Mouse (Mus musculus) layer of hippocampus, adult 6 months (tissue): ENCODE results near the gene B4galt5. TPM values are rescaled to one million over a fixed set of nuclear protein-coding genes. Genes with fewer than 3 reads are reported as not detected.

ENCODE experiments used
- long read RNA-seq, 2 experiments: library from polyadenylated mRNA; unstranded; transcript quantifications; one replicate each; pipeline ENCODE4 v2.0.0; 2019 to 2020
- polyA plus RNA-seq: library from polyadenylated mRNA; unstranded; fragments of <200 nt; fragmentation: Nextera tagmentation; gene quantifications from 2 replicates; pipeline ENCODE4 v1.2.3, GENCODE M21; 2021

The B4galt5 gene
- polyA plus RNA-seq: 3.1 and 4.1 TPM in 2 replicates
- long read RNA-seq, experiment 1, partial matches to known transcripts: 0 of 8 reads
- long read RNA-seq, experiment 1, other reads (novel, unspliced or antisense): 8 of 8 reads
- long read RNA-seq, experiment 2, partial matches to known transcripts: 0 of 11 reads
- long read RNA-seq, experiment 2, other reads (novel, unspliced or antisense): 11 of 11 reads

GRCm38 (mm10) chr2:167348376-167349282 is at the start of gene B4galt5:
Gene B4galt5, minus strand, starts transcription at chr2:167349183.

Other genes with a start within 250 kb of the B4galt5 start
- gene Kcnb1, start 159.0 kb downstream of the B4galt5 start, polyA plus RNA-seq: 7.4 and 7.9 TPM in 2 replicates
- 0.87 and 1.4 TPM in 2 replicates for gene Ptgis, start 108.6 kb downstream of the B4galt5 start, polyA plus RNA-seq
- 6.3 and 7.4 TPM in 2 replicates for gene Slc9a8, start 72.5 kb upstream of the B4galt5 start, polyA plus RNA-seq
- 71.2 and 78.8 TPM in 2 replicates for gene Rnf114, start 143.5 kb upstream of the B4galt5 start, polyA plus RNA-seq
- gene Spata2, start 143.7 kb upstream of the B4galt5 start, polyA plus RNA-seq: 31.0 and 35.9 TPM in 2 replicates
- gene Snai1, start 189.0 kb upstream of the B4galt5 start, polyA plus RNA-seq: 0.28 TPM in 1 of 2 replicates, not detected in the other